Mouse (Mus musculus): ENCODE measurements around the gene Arhgap30. TPM values are rescaled to one million over a fixed set of nuclear protein-coding genes. Genes with fewer than 3 reads are reported as not detected.

Gene Arhgap30
- 0.83 and 0.98 TPM in 2 replicates for polyA plus RNA-seq (2016; fragmentation: Nextera tagmentation; extraction: Ambion mirVana)

- no peaks in the 10 kb centered on the region for H3K4me1 ChIP-seq
- no peak within 1 kb of the TSS for H3K27ac ChIP-seq
- WGBS, result 84% methylated on average over 15 of the region's 15 CpGs
- peaks cover under 1% of the 10 kb centered on the region; the same call in 1 of the 2 replicates for H3K27me3 ChIP-seq
- H3K36me3 ChIP-seq, result no peaks in the 10 kb centered on the region
- H3K4me3 ChIP-seq, result no peak within 1 kb of the TSS
- H3K9ac ChIP-seq, result no peak within 1 kb of the TSS
- no peak within 1 kb of the TSS for H3K4me2 ChIP-seq (replicated peaks)
- no peaks in the 10 kb centered on the region for H3K9me3 ChIP-seq (replicated peaks)
- no peak for ATAC-seq (ENCODE audit: low FRiP score)
Measured at GRCm38 (mm10) chr1:171388376-171389102, at the start of gene Arhgap30. TSS of gene Arhgap30 (plus strand) at chr1:171388954.

DNA sequence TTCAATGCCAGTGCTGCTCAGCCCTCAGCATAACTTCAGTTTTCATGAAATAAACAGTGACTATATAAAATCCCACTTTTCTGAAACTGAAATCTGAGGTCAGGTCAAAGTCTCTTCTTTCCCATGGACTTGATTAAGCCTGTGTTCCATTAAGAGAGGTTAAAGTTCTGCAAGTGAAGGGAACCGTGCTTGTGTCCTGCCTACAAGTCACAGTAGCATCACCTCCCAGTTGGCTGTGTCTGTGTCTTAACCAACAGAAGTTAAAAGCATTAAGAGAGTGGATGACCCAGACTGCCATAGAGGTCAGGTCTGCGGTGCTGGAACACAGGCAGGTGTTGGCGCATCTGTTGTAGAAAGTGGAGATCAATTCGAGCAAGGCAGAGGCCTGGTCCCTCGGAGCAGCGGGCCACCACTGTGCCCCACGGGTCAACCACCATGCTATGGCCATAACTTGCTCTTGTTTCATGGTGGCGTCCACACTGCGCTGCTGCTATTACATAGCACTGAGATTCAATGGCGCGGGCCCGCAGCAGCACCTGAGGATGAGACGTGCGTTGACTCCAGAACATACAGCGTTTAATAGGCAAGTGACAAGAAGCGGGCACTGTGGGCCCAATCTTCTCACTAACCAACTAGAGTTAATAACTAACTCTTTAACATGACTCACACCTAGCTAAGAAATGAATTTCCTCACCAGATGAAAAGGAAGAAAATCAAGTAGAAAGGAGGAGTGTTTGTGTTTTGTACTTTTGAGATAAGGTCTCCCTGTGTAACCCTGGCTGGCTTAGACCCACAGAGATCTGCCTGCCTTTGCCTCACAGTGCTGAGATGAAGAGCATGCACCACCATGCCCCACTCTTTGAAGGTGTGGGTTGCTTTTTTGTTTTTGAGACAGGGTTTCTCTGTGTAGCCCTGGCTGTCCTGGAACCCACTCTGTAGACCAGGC is 46.2 kb upstream of the Arhgap30 start:
- no peak overlapping the region for H3K27ac ChIP-seq
- WGBS, result 95% methylated on average over 16 of the region's 16 CpGs
- H3K9ac ChIP-seq, result no peak overlapping the region
- H3K36me3 ChIP-seq, result peaks cover 60% of the 10 kb centered on the region
- H3K4me3 ChIP-seq, result no peak overlapping the region
- H3K4me1 ChIP-seq, result peaks cover 20% of the 10 kb centered on the region
- H3K4me2 ChIP-seq (replicated peaks), result no peak overlapping the region
- H3K9me3 ChIP-seq (replicated peaks), result peaks cover 4% of the 10 kb centered on the region
- no peak for ATAC-seq (ENCODE audit: low FRiP score)
- H3K27me3 ChIP-seq, result no peaks in the 10 kb centered on the region

GRCm38 (mm10) chr1:171343922-171344677 is 44.7 kb upstream of the Arhgap30 start:
- WGBS, result 89% methylated on average over 9 of the region's 9 CpGs
- peaks cover 46% of the 10 kb centered on the region for H3K36me3 ChIP-seq
- peak overlapping the region; percentile 89; the same call in 1 of the 2 replicates for H3K4me2 ChIP-seq (replicated peaks)
- no peak overlapping the region for H3K27ac ChIP-seq
- ATAC-seq (ENCODE audit: low FRiP score), result no peak
- H3K9ac ChIP-seq, result no peak overlapping the region
- peaks cover 20% of the 10 kb centered on the region for H3K4me1 ChIP-seq
- no peaks in the 10 kb centered on the region for H3K27me3 ChIP-seq
- peaks cover 4% of the 10 kb centered on the region for H3K9me3 ChIP-seq (replicated peaks)
- no peak overlapping the region for H3K4me3 ChIP-seq

GRCm38 (mm10) chr1:171344715-171345114 is 44.0 kb upstream of the Arhgap30 start:
- Histone ChIP-seq H3K9ac (peak overlapping the region; percentile 83), H3K4me1 (peaks cover 20% of the 10 kb centered on the region), H3K36me3 (peaks cover 40% of the 10 kb centered on the region), H3K4me3 (peak overlapping the region; percentile 68), H3K4me2 (replicated peaks) (peak overlapping the region; percentile 89), H3K9me3 (replicated peaks) (peaks cover 4% of the 10 kb centered on the region), H3K27me3 (no peaks in the 10 kb centered on the region), H3K27ac (no peak overlapping the region)
- ATAC-seq (ENCODE audit: low FRiP score), result no peak
- WGBS, result 80% methylated on average over 9 of the region's 9 CpGs

DNA sequence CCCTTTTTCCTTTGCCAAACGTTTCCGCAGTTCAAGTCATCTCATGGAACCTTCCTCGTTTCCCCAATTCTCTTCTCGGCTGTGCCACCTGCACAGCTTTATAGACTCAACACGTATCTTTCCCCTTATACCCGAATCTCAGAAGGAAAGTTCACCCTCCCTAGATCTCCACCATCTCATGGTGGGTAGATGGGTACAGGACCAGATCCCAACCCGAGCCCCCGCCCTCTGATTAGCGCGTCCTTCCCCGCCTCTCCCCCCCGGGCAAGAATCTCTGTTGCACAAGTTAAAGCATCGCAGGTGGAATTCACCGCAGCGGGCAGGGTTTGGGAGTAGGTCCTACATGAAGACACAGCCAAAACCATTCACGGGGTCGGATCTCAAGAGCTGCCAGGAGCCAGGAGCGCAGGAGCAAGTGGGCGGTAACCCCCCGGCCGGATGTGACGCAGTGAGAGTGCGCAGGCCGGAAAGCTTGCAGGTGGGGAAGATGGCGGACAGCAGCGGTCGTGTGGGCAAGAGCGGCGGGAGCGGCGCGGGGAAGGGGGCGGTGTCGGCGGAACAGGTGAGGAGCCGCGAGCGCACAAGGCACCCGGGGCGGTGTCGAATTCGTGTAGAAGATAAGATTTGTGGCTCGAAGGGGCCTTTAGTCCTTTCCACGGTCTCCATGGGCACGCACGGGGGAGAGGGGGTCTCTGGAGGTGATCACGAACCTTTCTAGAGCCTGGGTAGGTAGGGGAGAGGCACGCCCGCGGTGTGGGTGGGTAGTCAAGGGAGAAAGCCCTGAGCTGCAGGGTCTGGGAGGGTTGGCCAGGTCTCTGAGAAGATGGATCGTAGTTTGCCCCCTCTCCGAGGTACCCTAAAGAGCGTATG is 43.3 kb upstream of the Arhgap30 start, which contains the start of the genes Nit1 and Pfdn2:
TSS of gene Nit1 (minus strand) at position 422 of the 870 bp plus-strand sequence.
TSS of gene Pfdn2 (plus strand) at position 446 of the 870 bp plus-strand sequence.
- peak within 1 kb of the TSS; percentile 56; the same call in 1 of the 2 replicates for H3K27ac ChIP-seq
- peak within 1 kb of the TSS; percentile 83 for H3K9ac ChIP-seq
- 1% methylated on average over 53 of the region's 53 CpGs for WGBS
- H3K4me3 ChIP-seq, result peak within 1 kb of the TSS; percentile 68
- ATAC-seq (ENCODE audit: low FRiP score), result peak; percentile 94
- H3K36me3 ChIP-seq, result peaks cover 33% of the 10 kb centered on the region
- H3K27me3 ChIP-seq, result no peaks in the 10 kb centered on the region
- peaks cover 4% of the 10 kb centered on the region for H3K9me3 ChIP-seq (replicated peaks)
- peak within 1 kb of the TSS; percentile 89 for H3K4me2 ChIP-seq (replicated peaks)
- H3K4me1 ChIP-seq, result peaks cover 20% of the 10 kb centered on the region

DNA sequence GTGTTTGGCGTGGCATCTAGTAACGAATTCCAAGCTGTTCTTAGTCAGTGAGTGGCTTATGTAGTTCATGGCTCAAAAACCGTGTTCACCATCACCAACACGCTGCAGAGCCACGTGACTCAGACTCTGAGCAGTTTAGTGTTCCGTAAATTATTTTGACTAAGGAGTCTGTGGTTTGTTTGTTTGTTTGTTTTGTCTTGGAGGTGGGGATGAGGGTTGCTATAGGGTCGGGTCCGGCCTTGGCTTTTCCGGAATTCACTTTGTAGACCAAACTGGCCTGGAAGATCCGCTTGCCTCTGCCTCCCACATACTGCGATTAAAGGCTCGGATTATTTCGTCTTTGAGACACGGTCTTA is 42.7 kb upstream of the Arhgap30 start:
- whole genome bisulfite sequencing, result under 1% methylated on average over 14 of the region's 14 CpGs
- Histone ChIP-seq H3K4me2 (replicated peaks) (peak overlapping the region; percentile 89), H3K9ac (peak overlapping the region; percentile 83), H3K27ac (0 out of 2 replicates have a peak overlapping the region, but pooled peaks have one; percentile 56), H3K27me3 (no peaks in the 10 kb centered on the region), H3K4me1 (peaks cover 20% of the 10 kb centered on the region), H3K36me3 (peaks cover 27% of the 10 kb centered on the region), H3K9me3 (replicated peaks) (peaks cover 4% of the 10 kb centered on the region), H3K4me3 (peak overlapping the region; percentile 68)
- no peak; the same call in 1 of the 2 replicates for ATAC-seq (ENCODE audit: low FRiP score)

GRCm38 (mm10) chr1:171348665-171349064 is 40.1 kb upstream of the Arhgap30 start:
- Histone ChIP-seq H3K9ac (no peak overlapping the region), H3K4me1 (peaks cover 20% of the 10 kb centered on the region), H3K4me2 (replicated peaks) (no peak overlapping the region), H3K27me3 (no peaks in the 10 kb centered on the region), H3K36me3 (0 out of 2 replicates have a peak, but pooled peaks cover under 1% of the 10 kb centered on the region), H3K9me3 (replicated peaks) (peaks cover 4% of the 10 kb centered on the region), H3K4me3 (no peak overlapping the region), H3K27ac (no peak overlapping the region)
- WGBS, result 98% methylated on average over 3 of the region's 3 CpGs
- no peak for ATAC-seq (ENCODE audit: low FRiP score)

GRCm38 (mm10) chr1:171349210-171349609 is 39.5 kb upstream of the Arhgap30 start:
- peaks cover 4% of the 10 kb centered on the region for H3K9me3 ChIP-seq (replicated peaks)
- ATAC-seq (ENCODE audit: low FRiP score), result no peak
- no peaks in the 10 kb centered on the region for H3K27me3 ChIP-seq
- no peaks in the 10 kb centered on the region for H3K36me3 ChIP-seq
- no peak overlapping the region for H3K4me3 ChIP-seq
- 95% methylated on average over 2 of the region's 2 CpGs for WGBS
- no peak overlapping the region for H3K9ac ChIP-seq
- no peak overlapping the region for H3K4me2 ChIP-seq (replicated peaks)
- H3K27ac ChIP-seq, result no peak overlapping the region
- H3K4me1 ChIP-seq, result peaks cover 19% of the 10 kb centered on the region

GRCm38 (mm10) chr1:171355812-171356340 is 32.9 kb upstream of the Arhgap30 start:
- Histone ChIP-seq H3K27me3 (no peaks in the 10 kb centered on the region), H3K9me3 (replicated peaks) (peaks cover 3% of the 10 kb centered on the region), H3K9ac (no peak overlapping the region), H3K4me3 (no peak overlapping the region), H3K36me3 (peaks cover 8% of the 10 kb centered on the region), H3K27ac (no peak overlapping the region), H3K4me2 (replicated peaks) (no peak overlapping the region), H3K4me1 (peaks cover 6% of the 10 kb centered on the region; the same call in 1 of the 2 replicates)
- 79% methylated on average over 5 of the region's 5 CpGs for WGBS
- no peak for ATAC-seq (ENCODE audit: low FRiP score)

DNA sequence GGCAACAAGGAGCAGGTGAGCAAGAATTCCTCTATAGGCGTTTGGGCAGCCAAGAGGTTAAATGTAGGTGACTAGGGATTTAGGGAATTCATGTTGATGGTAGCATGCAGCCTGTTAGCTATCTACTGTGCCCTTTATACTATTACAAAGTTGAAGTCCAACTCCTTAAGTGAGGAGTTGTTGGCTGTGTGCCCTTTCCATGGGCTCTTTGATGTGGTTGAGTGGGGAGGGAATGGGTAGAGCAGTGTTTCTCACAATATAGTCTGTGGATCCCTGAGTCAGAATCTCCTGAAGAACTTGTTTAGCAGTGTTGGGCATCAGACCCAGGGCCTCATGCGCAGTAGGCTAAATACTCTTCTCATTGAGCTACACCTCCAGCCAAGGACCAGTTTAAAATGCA is 31.9 kb upstream of the Arhgap30 start:
- ATAC-seq (ENCODE audit: low FRiP score), result no peak
- Histone ChIP-seq H3K36me3 (peaks cover 8% of the 10 kb centered on the region), H3K9ac (no peak overlapping the region), H3K4me3 (no peak overlapping the region), H3K4me1 (peaks cover 12% of the 10 kb centered on the region; the same call in 1 of the 2 replicates), H3K27ac (no peak overlapping the region), H3K9me3 (replicated peaks) (peaks cover 3% of the 10 kb centered on the region), H3K27me3 (no peaks in the 10 kb centered on the region), H3K4me2 (replicated peaks) (no peak overlapping the region)
- 86% methylated on average over 2 of the region's 2 CpGs for WGBS

DNA sequence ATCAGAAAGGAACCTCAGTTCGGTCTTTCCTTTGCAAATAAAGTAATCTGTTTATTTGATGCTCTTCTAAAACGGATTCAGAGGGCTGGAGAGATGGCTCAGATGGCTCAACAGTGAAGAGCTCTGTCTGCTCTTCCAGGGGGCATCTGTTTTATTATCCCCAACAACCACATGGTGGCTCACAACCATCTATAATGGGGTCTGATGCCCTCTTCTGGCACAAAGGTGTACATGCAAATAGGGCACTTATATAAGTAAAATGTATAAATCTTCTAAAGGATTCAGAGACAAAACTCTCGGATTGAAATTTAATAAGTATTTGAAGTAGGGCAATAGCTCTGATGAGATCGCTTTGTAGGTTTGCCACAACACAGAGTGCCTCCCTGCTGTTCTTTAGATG is 30.3 kb upstream of the Arhgap30 start:
- Histone ChIP-seq H3K27me3 (no peaks in the 10 kb centered on the region), H3K9me3 (replicated peaks) (peaks cover 3% of the 10 kb centered on the region), H3K4me1 (peaks cover 12% of the 10 kb centered on the region; the same call in 1 of the 2 replicates), H3K4me3 (no peak overlapping the region), H3K4me2 (replicated peaks) (no peak overlapping the region), H3K9ac (no peak overlapping the region), H3K36me3 (peaks cover 8% of the 10 kb centered on the region), H3K27ac (no peak overlapping the region)
- 76% methylated on average over 4 of the region's 4 CpGs for WGBS
- no peak for ATAC-seq (ENCODE audit: low FRiP score)
